Mouse (Mus musculus) right cerebral cortex, postnatal 10 days (tissue): ENCODE results near the gene Slc35b2.

Experiments
- DNase-seq, 2 experiments: peaks; one replicate each; pipeline ENCODE4 v3.0.0; 2021; ENCODE audit warnings: low spot score in 2 of 2

Slc35b2 gene

GRCm38 (mm10) chr17:45564531-45565084 lies 934 bp downstream of the Slc35b2 start:
- DNase-seq, result peak in 1 of 2 experiments; percentile 40

- no peak for DNase-seq
Measured at GRCm38 (mm10) chr17:45565103-45565502, 1.4 kb downstream of the Slc35b2 start.

- no peak for DNase-seq
Measured at GRCm38 (mm10) chr17:45566031-45566359, 2.3 kb downstream of the Slc35b2 start.

GRCm38 (mm10) chr17:45566360-45567161 lies 2.9 kb downstream of the Slc35b2 start:
- peak in 1 of 2 experiments; percentile 44 for DNase-seq

DNA sequence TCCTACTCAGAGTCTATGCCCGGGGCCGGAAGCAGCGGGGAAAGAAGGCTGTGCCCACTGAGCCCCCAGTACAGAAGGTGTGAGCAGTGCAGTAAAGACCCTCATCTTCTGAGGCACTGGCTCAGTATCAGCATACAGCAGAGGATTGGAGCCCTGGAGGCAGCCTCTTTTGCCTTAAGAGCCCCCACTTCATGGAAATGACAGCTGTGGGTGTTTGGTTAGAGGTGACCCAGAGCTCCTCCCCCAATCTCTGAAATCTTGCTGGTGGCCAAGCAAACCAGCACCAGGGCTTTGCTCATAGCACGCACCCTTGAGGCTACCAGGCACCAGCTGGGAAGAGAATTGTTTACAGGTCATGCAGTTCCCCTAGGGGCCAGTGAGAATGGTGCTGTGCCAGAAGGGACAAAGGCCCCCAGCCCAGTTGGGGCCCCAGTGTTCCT lies 3.5 kb downstream of the Slc35b2 start:
- DNase-seq, result peak in 1 of 2 experiments; percentile 29

GRCm38 (mm10) chr17:45568990-45569389 lies 5.3 kb downstream of the Slc35b2 start:
- no peak for DNase-seq

DNA sequence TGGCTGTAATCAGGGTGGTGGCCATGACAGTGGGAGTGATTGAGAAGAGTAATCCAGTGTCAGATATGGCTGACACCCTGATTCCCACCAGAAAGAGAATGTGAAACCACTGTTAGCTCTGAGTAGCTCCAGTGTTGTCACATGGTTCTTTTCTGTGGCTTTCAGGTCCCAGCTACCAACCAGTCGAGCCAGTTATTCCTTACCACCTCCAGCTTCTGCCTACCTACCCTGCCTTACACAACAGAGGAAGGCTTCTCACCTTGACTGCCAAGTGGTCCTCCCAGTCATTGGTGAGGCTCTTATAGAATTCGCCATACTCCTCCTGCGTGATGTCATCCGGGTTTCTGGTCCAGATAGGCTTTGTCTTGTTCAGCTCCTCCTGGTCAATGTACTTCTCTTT lies 6.3 kb downstream of the Slc35b2 start:
- no peak for DNase-seq

DNA sequence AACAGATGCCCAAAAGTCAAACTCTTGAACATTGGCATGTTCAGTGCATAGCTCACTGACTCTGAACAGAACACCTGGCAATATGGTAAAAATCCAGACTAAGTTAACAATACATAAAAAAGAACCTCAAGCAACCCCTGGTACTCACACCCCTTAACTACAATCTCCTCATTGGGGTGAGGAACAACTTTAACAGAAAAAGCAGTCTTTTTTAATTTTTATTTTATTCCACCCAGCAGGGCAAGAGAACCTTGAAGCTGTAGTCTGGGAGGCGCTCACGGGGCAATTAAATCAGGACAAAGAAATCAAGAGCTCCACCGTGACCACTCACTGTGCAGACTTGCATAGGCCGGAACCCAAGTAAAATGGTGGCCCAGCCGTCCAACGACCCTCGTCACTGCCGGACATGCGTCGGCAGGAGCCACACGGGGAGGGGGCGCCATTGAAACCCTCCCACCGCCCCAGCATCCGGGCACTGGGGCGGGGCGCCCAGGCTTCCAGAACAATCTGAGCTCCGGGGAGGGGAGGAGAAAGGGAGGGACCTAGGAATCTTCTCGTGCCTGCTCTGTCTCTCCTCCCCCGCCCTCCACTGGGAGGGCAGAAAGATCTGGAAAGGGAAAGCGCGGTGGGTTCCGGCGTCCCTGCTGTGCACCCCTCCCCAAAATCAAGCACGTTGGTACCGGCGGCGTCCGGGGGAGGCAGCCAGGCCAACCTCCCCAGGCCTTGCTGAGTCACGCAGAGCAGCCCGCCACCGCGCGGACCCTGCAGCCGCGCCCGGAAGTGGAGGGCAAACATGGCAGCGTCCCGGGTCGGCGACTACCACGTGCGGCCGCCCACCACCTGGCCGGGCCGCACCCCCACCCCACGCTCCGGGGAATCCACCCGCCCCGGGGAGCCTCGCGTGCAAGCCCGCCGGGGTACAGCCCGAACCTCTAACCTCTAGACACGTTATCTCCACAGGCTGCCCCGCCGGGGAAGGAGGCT lies 8.7 kb downstream of the Slc35b2 start:
- DNase-seq, result peak; percentile 89 to 91

DNA sequence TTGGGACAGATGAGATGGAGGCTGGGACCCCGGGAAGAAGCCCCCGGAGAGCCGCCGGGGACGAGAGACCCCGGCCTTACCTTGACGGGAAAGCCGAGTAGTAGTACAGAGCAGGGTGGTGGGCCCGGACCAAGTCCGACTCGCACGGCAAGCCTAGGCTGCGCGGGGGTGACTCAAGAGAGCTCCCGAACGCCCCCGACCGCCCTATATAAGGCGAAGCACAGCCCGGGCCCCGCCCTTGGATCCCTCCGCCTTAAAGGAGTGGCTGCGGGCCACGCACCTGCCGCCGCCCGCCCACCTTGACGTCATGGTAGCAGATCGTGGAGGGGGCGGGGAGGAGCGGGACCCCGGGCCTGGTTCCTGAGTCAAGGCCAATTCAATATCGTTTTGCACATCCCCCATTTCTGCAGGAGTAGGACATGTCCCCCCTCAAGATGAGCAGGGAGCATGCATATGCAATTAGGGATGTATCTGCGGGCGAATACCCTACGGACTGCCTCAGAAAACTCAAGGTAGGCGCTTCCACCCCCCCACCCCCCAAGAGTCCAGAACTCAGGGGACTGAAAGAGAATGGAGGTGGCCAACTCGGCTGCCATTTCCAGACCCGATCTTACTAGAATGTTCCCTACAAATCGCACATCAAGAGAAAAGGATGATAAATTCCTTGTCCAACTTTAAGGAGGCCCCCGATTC lies 9.6 kb downstream of the Slc35b2 start, which contains the start of gene Hsp90ab1:
TSS of gene Hsp90ab1 (minus strand) at position 185 of the 693 bp plus-strand sequence.
- peak; percentile 99 for DNase-seq

GRCm38 (mm10) chr17:45573780-45574123 lies 10.1 kb downstream of the Slc35b2 start:
- peak; percentile 99 for DNase-seq

- DNase-seq, result peak; percentile 90 to 93
Measured at GRCm38 (mm10) chr17:45574129-45574761, 10.6 kb downstream of the Slc35b2 start.

DNA sequence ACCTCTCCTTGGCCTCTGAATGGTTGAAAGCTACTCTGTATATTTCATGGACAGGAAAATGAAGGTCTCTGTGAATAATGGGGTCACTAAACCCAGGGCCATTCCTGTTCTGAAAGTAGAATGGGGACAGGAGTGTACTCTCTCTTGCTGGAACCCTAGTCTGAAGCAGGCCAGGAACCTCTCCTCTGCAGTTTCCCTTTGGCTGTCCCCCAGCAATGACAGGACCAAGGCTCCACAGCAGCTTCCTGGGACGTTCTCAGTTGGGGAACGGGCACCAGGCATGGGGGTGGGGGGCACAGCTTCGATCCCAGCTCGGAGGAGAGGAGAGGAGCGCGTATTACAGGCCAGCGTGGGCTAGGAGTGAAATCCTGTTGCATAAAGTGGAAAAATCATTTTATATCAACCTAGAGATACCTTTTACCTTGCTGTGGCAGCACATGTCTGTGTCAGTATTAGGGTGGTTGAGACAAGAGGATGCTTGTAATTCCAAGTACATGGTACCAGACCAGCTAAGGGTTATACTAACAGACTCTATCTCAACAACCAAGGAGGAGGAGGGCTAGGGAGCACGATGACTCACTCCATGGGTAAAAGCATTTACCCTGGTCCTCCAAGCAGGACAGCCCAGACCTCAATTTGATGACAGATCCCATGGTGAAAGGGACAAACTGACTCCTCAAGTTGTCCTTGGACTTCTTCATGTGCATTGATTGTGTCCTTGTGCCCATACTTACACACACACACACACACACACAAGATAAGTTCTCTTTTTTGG lies 11.6 kb downstream of the Slc35b2 start:
- DNase-seq, result no peak

GRCm38 (mm10) chr17:45578242-45578641 lies 14.6 kb downstream of the Slc35b2 start:
- no peak for DNase-seq

- no peak for DNase-seq
Measured at GRCm38 (mm10) chr17:45578843-45579242, 15.2 kb downstream of the Slc35b2 start.

DNA sequence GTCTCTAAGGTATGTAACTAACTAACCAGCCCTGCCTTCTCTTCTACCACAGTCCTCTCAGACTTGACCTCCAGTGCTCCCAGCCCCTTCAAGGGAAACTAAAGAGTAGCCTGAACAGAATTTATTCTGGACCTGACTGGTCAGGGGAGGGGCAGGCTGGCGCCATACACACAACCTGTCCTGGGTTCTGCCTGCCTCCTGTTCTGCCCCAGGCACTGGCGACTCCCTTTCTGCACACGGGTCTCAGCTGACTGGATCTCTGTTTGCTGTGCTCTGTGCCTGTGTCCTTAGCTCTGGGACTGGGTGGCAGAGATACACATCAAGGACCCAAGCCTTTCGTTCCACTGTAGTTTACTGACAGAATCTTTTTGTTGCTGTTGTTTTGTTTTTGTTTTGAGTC lies 15.9 kb downstream of the Slc35b2 start:
- no peak for DNase-seq

DNA sequence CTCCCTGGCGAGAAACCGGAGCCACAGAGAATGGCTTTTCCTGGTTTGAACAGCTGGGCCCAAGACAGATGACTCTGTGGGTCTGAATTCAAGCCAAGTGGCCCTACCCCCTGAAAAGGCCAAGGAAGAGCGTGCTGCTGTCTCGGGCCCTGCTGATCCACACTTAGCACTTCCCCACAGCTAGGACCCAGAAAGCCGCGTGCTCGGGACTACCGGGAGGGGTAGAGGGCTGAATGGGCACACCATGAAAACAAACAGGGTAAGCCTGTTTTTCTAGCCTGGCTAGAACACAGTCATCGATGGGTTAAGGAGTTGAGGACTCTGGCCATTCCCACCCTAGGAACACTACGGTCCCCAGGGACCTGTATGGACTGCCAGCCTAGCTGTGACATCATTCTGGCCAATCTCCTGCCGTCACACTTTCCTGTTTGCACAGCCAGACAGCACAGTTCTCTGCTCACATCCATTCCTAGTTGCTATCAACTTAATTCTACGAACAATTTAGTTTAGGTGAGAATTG lies 17.3 kb downstream of the Slc35b2 start:
- DNase-seq, result peak in 1 of 2 experiments; percentile 36

GRCm38 (mm10) chr17:45581567-45581983 lies 17.9 kb downstream of the Slc35b2 start:
- DNase-seq, result peak; percentile 76 to 79

DNA sequence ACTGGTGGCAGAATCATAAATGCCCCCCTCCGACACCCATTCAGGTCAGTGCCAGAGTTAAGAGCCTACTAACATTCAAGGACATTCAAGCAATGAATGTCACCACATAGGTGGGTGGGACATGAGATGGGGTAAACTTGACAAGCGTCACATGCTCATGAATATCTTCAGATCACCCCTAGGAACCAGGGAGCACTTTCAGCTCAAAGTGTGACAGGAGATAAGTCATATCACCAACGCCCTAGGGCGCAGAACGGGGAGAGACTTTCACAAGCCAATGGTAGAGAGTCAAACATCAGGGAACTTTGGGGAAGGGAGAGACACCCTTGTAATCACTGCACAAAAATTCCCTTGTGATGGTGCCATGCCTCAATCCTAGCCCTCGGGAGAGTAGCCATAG lies 18.5 kb downstream of the Slc35b2 start:
- DNase-seq, result no peak

DNA sequence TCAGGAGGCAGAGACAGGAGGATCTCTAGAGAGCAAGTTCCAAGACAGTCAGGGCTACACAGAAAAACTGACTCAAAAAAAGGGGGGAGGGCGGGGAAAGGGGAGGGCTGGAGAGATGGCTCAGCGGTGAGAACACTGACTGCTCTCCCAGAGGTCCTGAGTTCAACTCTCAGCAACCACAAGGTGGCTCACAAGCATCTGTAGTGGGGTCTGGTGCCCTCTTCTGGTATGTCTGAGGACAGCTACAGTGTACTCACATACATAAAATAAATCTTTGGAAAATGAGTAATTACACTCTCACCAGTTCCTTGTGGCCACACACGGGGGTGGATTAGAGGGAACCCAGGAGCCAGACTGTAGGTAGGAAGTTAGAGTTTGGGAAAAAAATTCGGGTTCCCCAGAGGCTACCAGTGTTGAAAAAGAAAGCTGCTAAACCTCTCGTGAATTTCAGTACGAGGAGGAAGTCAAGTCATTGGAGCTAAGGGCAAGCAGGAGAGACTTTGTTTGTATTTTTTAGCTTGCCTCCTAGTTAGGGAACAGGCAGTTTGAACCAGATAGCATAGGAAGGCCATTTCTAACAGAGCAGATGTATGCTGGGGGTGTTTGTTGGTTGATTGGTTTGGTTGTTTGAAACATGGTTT lies 19.2 kb downstream of the Slc35b2 start:
- no peak for DNase-seq
